32 mouse cellular contexts compared by ENCODE assay signal in genomic region chr13:55399300-55400038, GRCm38 (mm10). TPM values are rescaled to one million over a fixed set of nuclear protein-coding genes. Genes with fewer than 3 reads are reported as not detected.
DNase-seq lines count a peak whose midpoint lies in the region; ATAC-seq and TF ChIP-seq lines count a peak whose summit lies in the region.
"Had no signal": no experiment of that assay in that cellular context is flagged by ENCODE, and none has a peak within 500 bp of the region (broad histone marks: within the 10 kb centered on the region; RNA-seq: fewer than 3 reads in every experiment).

No protein-coding gene starts in this region.

- H3K4me2 ChIP-seq in intestine, postnatal 0 days (replicated peaks; ENCODE audit: low read depth): no peak overlapping the region
- no peak overlapping the region for H3K4me2 ChIP-seq in kidney, embryonic 16.5 days (replicated peaks; ENCODE audit: low read depth, low read length)
- H3K4me2 ChIP-seq: embryonic facial prominence, embryonic 15.5 days; forebrain, embryonic 15.5 days; heart, embryonic 13.5 days; hindbrain, embryonic 12.5 days; limb, embryonic 13.5 days; liver, embryonic 13.5 days; neural tube, embryonic 13.5 days had no signal

- DNase-seq in layer of hippocampus, adult 9-11 months: no peak
- DNase-seq in ovary, postnatal 14 days (ENCODE audit: low spot score): no peak
- no peak for DNase-seq in cerebellum, adult 11 months
- no peak for DNase-seq in heart, postnatal 25 days (ENCODE audit: low spot score)
- DNase-seq: adrenal gland, postnatal 25 days; cerebellum, adult 9-11 months; gastrocnemius, postnatal 14 days; heart, adult 2 months; heart, postnatal 14 days; layer of hippocampus, postnatal 36 days; liver, embryonic 13.5 days; lung, adult 2 months; right cerebral cortex, adult 18-20 months; spleen, adult 18-20 months; thymus, postnatal 36 days had no signal

- no peak overlapping the region for H3K4me3 ChIP-seq in intestine, postnatal 0 days (ENCODE audit: low read depth, low read length)
- peak overlapping the region; percentile 26 for H3K4me3 ChIP-seq in kidney, embryonic 16.5 days (ENCODE audit: low read length)
- H3K4me3 ChIP-seq: embryonic facial prominence, embryonic 15.5 days; forebrain, embryonic 15.5 days; heart, adult 2 months; heart, embryonic 13.5 days; hindbrain, embryonic 12.5 days; layer of hippocampus, adult 2 months; limb, embryonic 13.5 days; liver, embryonic 13.5 days; megakaryocyte, embryonic 14.5 days; myocyte; neural tube, embryonic 13.5 days had no signal

- no peaks in the 10 kb centered on the region for H3K9me3 ChIP-seq in intestine, postnatal 0 days (ENCODE audit: control insufficient read depth)
- no peaks in the 10 kb centered on the region for H3K9me3 ChIP-seq in kidney, embryonic 16.5 days (ENCODE audit: low read length)
- H3K9me3 ChIP-seq: embryonic facial prominence, embryonic 15.5 days; forebrain, embryonic 15.5 days; heart, embryonic 13.5 days; hindbrain, embryonic 12.5 days; limb, embryonic 13.5 days; liver, embryonic 13.5 days; neural tube, embryonic 13.5 days had no signal

- H3K36me3 ChIP-seq in intestine, postnatal 0 days (ENCODE audit: control insufficient read depth, insufficient read depth): no peaks in the 10 kb centered on the region
- no peaks in the 10 kb centered on the region for H3K36me3 ChIP-seq in kidney, embryonic 16.5 days (ENCODE audit: insufficient read depth, low read length)
- H3K36me3 ChIP-seq: embryonic facial prominence, embryonic 15.5 days; forebrain, embryonic 15.5 days; heart, embryonic 13.5 days; hindbrain, embryonic 12.5 days; limb, embryonic 13.5 days; liver, embryonic 13.5 days; neural tube, embryonic 13.5 days had no signal

- no peaks in the 10 kb centered on the region for H3K4me1 ChIP-seq in intestine, postnatal 0 days (replicated peaks; ENCODE audit: control insufficient read depth, insufficient read depth, low read length)
- H3K4me1 ChIP-seq in kidney, embryonic 16.5 days (ENCODE audit: insufficient read depth, low read length): no peaks in the 10 kb centered on the region
- H3K4me1 ChIP-seq: embryonic facial prominence, embryonic 15.5 days; heart, embryonic 13.5 days; limb, embryonic 13.5 days; liver, embryonic 13.5 days had no signal

- H3K27me3 ChIP-seq in intestine, postnatal 0 days (replicated peaks; ENCODE audit: control insufficient read depth, insufficient read depth, low read length): peaks cover 9% of the 10 kb centered on the region; the same call in 1 of the 2 replicates
- no peaks in the 10 kb centered on the region; the same call in 1 of the 2 replicates for H3K27me3 ChIP-seq in kidney, embryonic 16.5 days (ENCODE audit: insufficient read depth, low read length)
- H3K27me3 ChIP-seq: forebrain, embryonic 15.5 days had no signal

- TF ChIP-seq CTCF in intestine, postnatal 0 days (IDR thresholded peaks at IDR 0.05; ENCODE audit: low read depth): no peak

- H3K27ac ChIP-seq in intestine, postnatal 0 days (ENCODE audit: low read depth, low read length): no peak overlapping the region
- no peak overlapping the region for H3K27ac ChIP-seq in kidney, embryonic 16.5 days (ENCODE audit: low read length)
- H3K27ac ChIP-seq: embryonic facial prominence, embryonic 15.5 days; forebrain, embryonic 15.5 days; heart, adult 2 months; heart, embryonic 13.5 days; hindbrain, embryonic 12.5 days; layer of hippocampus, adult 2 months; limb, embryonic 13.5 days; liver, embryonic 13.5 days; neural tube, embryonic 13.5 days had no signal

- 37% methylated on average over 5 of the region's 5 CpGs for WGBS in intestine, postnatal 0 days
- 55% methylated on average over 5 of the region's 5 CpGs for whole genome bisulfite sequencing in kidney, embryonic 16.5 days

- peak; percentile 44 for ATAC-seq in granulocyte monocyte progenitor cell, adult 5-6 weeks (replicated peaks; ENCODE audit: poor library complexity, severe bottlenecking)
- ATAC-seq in intestine, postnatal 0 days: peak; percentile 82
- ATAC-seq in kidney, embryonic 16.5 days (ENCODE audit: low FRiP score, low TSS enrichment): peak; percentile 73
- peak; percentile 38; the same call in 1 of the 2 replicates for ATAC-seq in megakaryocyte progenitor cell, adult 5-6 weeks (replicated peaks; ENCODE audit: poor library complexity)
- ATAC-seq: forebrain, embryonic 15.5 days; midbrain, embryonic 16.5 days had no signal

- intact Hi-C loops in heart, postnatal 25 days (cut with DNase I): no loop called here

- H3K9ac ChIP-seq in intestine, postnatal 0 days (ENCODE audit: low read depth, low read length): no peak overlapping the region
- peak overlapping the region; percentile 31 for H3K9ac ChIP-seq in kidney, embryonic 16.5 days (replicated peaks; ENCODE audit: low read length)
- H3K9ac ChIP-seq: embryonic facial prominence, embryonic 15.5 days; forebrain, embryonic 15.5 days; heart, embryonic 13.5 days; hindbrain, embryonic 12.5 days; limb, embryonic 13.5 days; liver, embryonic 13.5 days; neural tube, embryonic 13.5 days had no signal

RNA-seq across cellular contexts. Expression of gene Slc34a1, which starts 1.5 kb away (rescaled TPM):
- total RNA-seq in granulocyte monocyte progenitor cell, adult 5-6 weeks (2014; fragmentation: Nextera tagmentation): not detected in 2 replicates
- 0.56 TPM in 1 of 2 replicates, not detected in the other for total RNA-seq in granulocyte monocyte progenitor cell, adult 5-6 weeks (2017)
- polyA plus RNA-seq in intestine, postnatal 0 days (2015; fragmentation: Nextera tagmentation; extraction: Ambion mirVana): 0.04 and 0.16 TPM in 2 replicates
- 366 and 385 TPM in 2 replicates for polyA plus RNA-seq in kidney, embryonic 16.5 days (2015; fragmentation: Nextera tagmentation; extraction: Ambion mirVana)
- total RNA-seq in megakaryocyte progenitor cell, adult 5-6 weeks (2015): 0.12 and 0.95 TPM in 2 replicates
- total RNA-seq in megakaryocyte progenitor cell, adult 5-6 weeks (2017): 0.08 and 1.1 TPM in 2 replicates
- not detected for total RNA-seq in heart, postnatal 25 days (2021)
- total RNA-seq: adrenal gland, postnatal 25 days; common myeloid progenitor, adult 5-6 weeks; ES-E14; gastrocnemius, postnatal 14 days; heart, adult 2 months; heart, postnatal 14 days; layer of hippocampus, postnatal 36 days; left cerebral cortex, postnatal 25 days had no signal
- polyA plus RNA-seq: forebrain, embryonic 15.5 days; heart, embryonic 13.5 days; hindbrain, embryonic 12.5 days; liver, embryonic 13.5 days; midbrain, embryonic 16.5 days; neural tube, embryonic 13.5 days had no signal

RNA-seq across cellular contexts. Expression of gene Pfn3, which starts 15.6 kb away (rescaled TPM):
- total RNA-seq in granulocyte monocyte progenitor cell, adult 5-6 weeks (2014; fragmentation: Nextera tagmentation): not detected in 2 replicates
- not detected in 2 replicates for total RNA-seq in granulocyte monocyte progenitor cell, adult 5-6 weeks (2017)
- polyA plus RNA-seq in intestine, postnatal 0 days (2015; fragmentation: Nextera tagmentation; extraction: Ambion mirVana): not detected in 2 replicates
- 0.46 TPM in 1 of 2 replicates, not detected in the other for polyA plus RNA-seq in kidney, embryonic 16.5 days (2015; fragmentation: Nextera tagmentation; extraction: Ambion mirVana)
- total RNA-seq in megakaryocyte progenitor cell, adult 5-6 weeks (2015): not detected in 2 replicates
- not detected in 2 replicates for total RNA-seq in megakaryocyte progenitor cell, adult 5-6 weeks (2017)
- total RNA-seq in heart, postnatal 25 days (2021): not detected
- total RNA-seq: adrenal gland, postnatal 25 days; common myeloid progenitor, adult 5-6 weeks; ES-E14; gastrocnemius, postnatal 14 days; heart, adult 2 months; heart, postnatal 14 days; layer of hippocampus, adult 2 months; layer of hippocampus, postnatal 36 days; left cerebral cortex, postnatal 25 days had no signal
- polyA plus RNA-seq: embryonic facial prominence, embryonic 15.5 days; forebrain, embryonic 15.5 days; heart, adult 2 months; heart, embryonic 13.5 days; hindbrain, embryonic 12.5 days; liver, embryonic 13.5 days; lung, adult 2 months; myocyte; neural tube, embryonic 13.5 days had no signal

RNA-seq across cellular contexts. Expression of gene F12, which starts 27.1 kb away (rescaled TPM):
- total RNA-seq in granulocyte monocyte progenitor cell, adult 5-6 weeks (2014; fragmentation: Nextera tagmentation): not detected in 2 replicates
- not detected in 2 replicates for total RNA-seq in granulocyte monocyte progenitor cell, adult 5-6 weeks (2017)
- polyA plus RNA-seq in intestine, postnatal 0 days (2015; fragmentation: Nextera tagmentation; extraction: Ambion mirVana): 1.2 and 2.3 TPM in 2 replicates
- polyA plus RNA-seq in kidney, embryonic 16.5 days (2015; fragmentation: Nextera tagmentation; extraction: Ambion mirVana): 0.28 and 0.79 TPM in 2 replicates
- not detected in 2 replicates for total RNA-seq in megakaryocyte progenitor cell, adult 5-6 weeks (2015)
- total RNA-seq in megakaryocyte progenitor cell, adult 5-6 weeks (2017): not detected in 2 replicates
- not detected for total RNA-seq in heart, postnatal 25 days (2021)
- total RNA-seq: common myeloid progenitor, adult 5-6 weeks; ES-E14; gastrocnemius, postnatal 14 days; heart, adult 2 months; heart, postnatal 14 days had no signal
- polyA plus RNA-seq: forebrain, embryonic 15.5 days; heart, adult 2 months; hindbrain, embryonic 12.5 days; myocyte; neural tube, embryonic 13.5 days had no signal

RNA-seq across cellular contexts. Expression of gene Rgs14, which starts 29.9 kb away (rescaled TPM):
- total RNA-seq in granulocyte monocyte progenitor cell, adult 5-6 weeks (2014; fragmentation: Nextera tagmentation): 12.8 and 16.4 TPM in 2 replicates
- 7.0 and 8.8 TPM in 2 replicates for total RNA-seq in granulocyte monocyte progenitor cell, adult 5-6 weeks (2017)
- 1.2 and 1.3 TPM in 2 replicates for polyA plus RNA-seq in intestine, postnatal 0 days (2015; fragmentation: Nextera tagmentation; extraction: Ambion mirVana)
- 1.1 and 1.3 TPM in 2 replicates for polyA plus RNA-seq in kidney, embryonic 16.5 days (2015; fragmentation: Nextera tagmentation; extraction: Ambion mirVana)
- total RNA-seq in megakaryocyte progenitor cell, adult 5-6 weeks (2015): 11.5 and 12.6 TPM in 2 replicates
- total RNA-seq in megakaryocyte progenitor cell, adult 5-6 weeks (2017): 9.7 and 17.4 TPM in 2 replicates
- under 1 TPM; 0.50 to 0.57 TPM for total RNA-seq in heart, postnatal 25 days (2021)

RNA-seq across cellular contexts. Expression of gene Lman2, which starts 36.9 kb away (rescaled TPM):
- 150 and 177 TPM in 2 replicates for total RNA-seq in granulocyte monocyte progenitor cell, adult 5-6 weeks (2014; fragmentation: Nextera tagmentation)
- 128 and 145 TPM in 2 replicates for total RNA-seq in granulocyte monocyte progenitor cell, adult 5-6 weeks (2017)
- polyA plus RNA-seq in intestine, postnatal 0 days (2015; fragmentation: Nextera tagmentation; extraction: Ambion mirVana): 85.3 and 93.0 TPM in 2 replicates
- polyA plus RNA-seq in kidney, embryonic 16.5 days (2015; fragmentation: Nextera tagmentation; extraction: Ambion mirVana): 127 and 131 TPM in 2 replicates
- 86.8 and 102 TPM in 2 replicates for total RNA-seq in megakaryocyte progenitor cell, adult 5-6 weeks (2015)
- 126 and 131 TPM in 2 replicates for total RNA-seq in megakaryocyte progenitor cell, adult 5-6 weeks (2017)
- total RNA-seq in heart, postnatal 25 days (2021): 10 to 100 TPM; 49.1 to 49.8 TPM
